Mouse (Mus musculus) naive thymus-derived CD4-positive, alpha-beta T cell, adult 5 months (primary cell): Measurements from ENCODE around the gene Plek2. TPM values are rescaled to one million over a fixed set of nuclear protein-coding genes. Genes with fewer than 3 reads are reported as not detected.

Experiments used
- polyA plus RNA-seq: library from polyadenylated mRNA; unstranded; fragments of 100-300 nt; shearing (Covaris generic); gene quantifications from one replicate; pipeline ENCODE4 v1.2.1, GENCODE M21; 2017

Gene Plek2
- polyA plus RNA-seq: 0.36 TPM

GRCm38 (mm10) chr12:78906707-78907162 is at the start of gene Plek2:
Gene Plek2, minus strand, starts transcription at chr12:78906964.

GRCm38 (mm10) chr12:78861496-78862253 is 45.1 kb downstream of the Plek2 start, which contains the start of the genes Atp6v1d and Eif2s1:
Gene Atp6v1d, minus strand, starts transcription at chr12:78861638.
Gene Eif2s1, plus strand, starts transcription at chr12:78861819.

Other genes starting within 250 kb of the Plek2 start
- not detected for gene Fam71d, start 215.4 kb downstream of the Plek2 start, polyA plus RNA-seq
- 19.9 TPM for gene Mpp5, start 158.1 kb downstream of the Plek2 start, polyA plus RNA-seq
- gene Atp6v1d, start 45.3 kb downstream of the Plek2 start, polyA plus RNA-seq: 210 TPM
- 184 TPM for gene Eif2s1, start 45.1 kb downstream of the Plek2 start, polyA plus RNA-seq
- gene Tmem229b, start 100.7 kb upstream of the Plek2 start, polyA plus RNA-seq: 21.2 TPM
- gene Plekhh1, start 122.2 kb upstream of the Plek2 start, polyA plus RNA-seq: not detected
- gene Pigh, start 182.7 kb upstream of the Plek2 start, polyA plus RNA-seq: 5.6 TPM
- 0.50 TPM for gene Arg2, start 223.8 kb upstream of the Plek2 start, polyA plus RNA-seq